Mouse (Mus musculus) CH12.LX (cell line): ENCODE results near the gene Grm7.

Experiments used
- EP300 ChIP-seq: IDR thresholded peaks from 2 replicates; pipeline ENCODE4 v1.6.1; 2011; ENCODE audit warnings: low read length, improper control_type of control experiment
- KAT2A ChIP-seq: IDR thresholded peaks from 2 replicates; pipeline ENCODE4 v1.6.1; 2012; ENCODE audit warnings: low read length, improper control_type of control experiment, inconsistent platforms; ENCODE audit not compliant: insufficient replicate concordance
- NELFE ChIP-seq: IDR thresholded peaks from 2 replicates; pipeline ENCODE4 v1.6.1; 2011; ENCODE audit warnings: low read depth, low read length, improper control_type of control experiment
- POLR2AphosphoS2 ChIP-seq: IDR thresholded peaks from 2 replicates; pipeline ENCODE4 v1.6.1; 2011; ENCODE audit warnings: low read depth, low read length, improper control_type of control experiment
- TCF12 ChIP-seq: IDR thresholded peaks from 2 replicates; pipeline ENCODE4 v1.6.1; 2014; ENCODE audit warnings: low read depth, mild to moderate bottlenecking, inconsistent platforms, low read length, improper control_type of control experiment

- no peak for TF ChIP-seq EP300
- no peak for TF ChIP-seq NELFE
- TF ChIP-seq TCF12, result no peak
- no peak for TF ChIP-seq KAT2A
- TF ChIP-seq POLR2AphosphoS2, result no peak
Observed at GRCm38 (mm10) chr6:111510768-111511459, 865.5 kb downstream of the Grm7 start.
